Comparison of ENCODE assay signal across 16 mouse cellular contexts in the genomic region with DNA sequence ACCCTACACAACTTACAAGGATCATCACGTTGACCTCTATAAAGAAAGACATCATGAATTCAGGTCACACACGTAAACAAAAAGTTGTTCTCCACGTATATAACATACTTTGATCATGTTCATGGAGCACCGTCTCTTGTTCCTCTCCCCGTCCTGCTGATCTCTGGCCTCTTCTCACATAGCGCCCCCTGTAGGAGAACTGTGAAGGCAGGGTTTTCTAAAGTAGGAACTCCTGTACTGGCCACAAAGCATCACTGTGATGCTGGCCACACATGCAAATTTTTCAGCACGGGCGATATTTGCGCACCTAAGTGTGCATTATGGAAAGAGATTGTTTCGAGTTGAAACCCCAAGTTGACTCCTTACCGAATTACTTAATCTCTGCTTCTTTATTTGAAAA. TPM values are rescaled to one million over a fixed set of nuclear protein-coding genes. Genes with fewer than 3 reads are reported as not detected.
DNase-seq lines count a peak whose midpoint lies in the region; ATAC-seq and TF ChIP-seq lines count a peak whose summit lies in the region.
"Had no signal": no experiment of that assay in that cellular context is flagged by ENCODE, and none has a peak within 500 bp of the region (broad histone marks: within the 10 kb centered on the region; RNA-seq: fewer than 3 reads in every experiment).

No protein-coding gene starts in this region.

- no peaks in the 10 kb centered on the region for H3K36me3 ChIP-seq in intestine, postnatal 0 days (ENCODE audit: control insufficient read depth, insufficient read depth)
- no peaks in the 10 kb centered on the region for H3K36me3 ChIP-seq in intestine, embryonic 16.5 days (ENCODE audit: control insufficient read depth, insufficient read depth, low read length)
- H3K36me3 ChIP-seq: embryonic facial prominence, embryonic 15.5 days; heart, embryonic 13.5 days; midbrain, embryonic 15.5 days; stomach, embryonic 15.5 days had no signal

- H3K27me3 ChIP-seq in intestine, postnatal 0 days (replicated peaks; ENCODE audit: control insufficient read depth, insufficient read depth, low read length) = no peaks in the 10 kb centered on the region
- no peaks in the 10 kb centered on the region for H3K27me3 ChIP-seq in intestine, embryonic 16.5 days (replicated peaks; ENCODE audit: control insufficient read depth, insufficient read depth, low read length)
- H3K27me3 ChIP-seq: embryonic facial prominence, embryonic 15.5 days; heart, embryonic 13.5 days; midbrain, embryonic 15.5 days; stomach, embryonic 15.5 days had no signal

- peak; percentile 5 for DNase-seq in thymus, postnatal 14 days
- no peak for DNase-seq in thymus, postnatal 36 days
- DNase-seq in ZHBTc4 (ENCODE audit: low read depth, low spot score) = peak; percentile 23
- DNase-seq in left cerebral cortex, adult 11 months (ENCODE audit: low spot score) = no peak
- no peak for DNase-seq in neural tube, embryonic 10.5 days (ENCODE audit: extremely low spot score, low spot score)
- DNase-seq: heart, postnatal 4 days; kidney, adult 9 months; kidney, postnatal 4 days; spleen, adult 18-20 months had no signal

- H3K9me3 ChIP-seq in intestine, postnatal 0 days (ENCODE audit: control insufficient read depth) = no peaks in the 10 kb centered on the region
- no peaks in the 10 kb centered on the region for H3K9me3 ChIP-seq in intestine, embryonic 16.5 days (ENCODE audit: control insufficient read depth, low read length)
- H3K9me3 ChIP-seq: embryonic facial prominence, embryonic 15.5 days; heart, embryonic 13.5 days; midbrain, embryonic 15.5 days; stomach, embryonic 15.5 days had no signal

- no peak for ATAC-seq in intestine, postnatal 0 days
- ATAC-seq in intestine, embryonic 16.5 days = no peak
- ATAC-seq: hindbrain, embryonic 16.5 days; midbrain, embryonic 15.5 days had no signal

- no peak overlapping the region for H3K27ac ChIP-seq in intestine, postnatal 0 days (ENCODE audit: low read depth, low read length)
- H3K27ac ChIP-seq in intestine, embryonic 16.5 days (ENCODE audit: low read length) = no peak overlapping the region
- H3K27ac ChIP-seq: embryonic facial prominence, embryonic 15.5 days; heart, embryonic 13.5 days; midbrain, embryonic 15.5 days; stomach, embryonic 15.5 days had no signal

- TF ChIP-seq CTCF in intestine, postnatal 0 days (IDR thresholded peaks at IDR 0.05; ENCODE audit: low read depth) = peak; percentile 19; the same call in 1 of the 2 replicates

- no peak overlapping the region for H3K4me2 ChIP-seq in intestine, postnatal 0 days (replicated peaks; ENCODE audit: low read depth)
- no peak overlapping the region for H3K4me2 ChIP-seq in intestine, embryonic 16.5 days (ENCODE audit: low read depth, low read length)
- H3K4me2 ChIP-seq: embryonic facial prominence, embryonic 15.5 days; heart, embryonic 13.5 days; midbrain, embryonic 15.5 days; stomach, embryonic 15.5 days had no signal

- no peak overlapping the region for H3K4me3 ChIP-seq in intestine, postnatal 0 days (ENCODE audit: low read depth, low read length)
- no peak overlapping the region for H3K4me3 ChIP-seq in intestine, embryonic 16.5 days (ENCODE audit: low read length)
- H3K4me3 ChIP-seq: embryonic facial prominence, embryonic 15.5 days; heart, embryonic 13.5 days; midbrain, embryonic 15.5 days; stomach, embryonic 15.5 days had no signal

- 93% methylated on average over 11 of the region's 11 CpGs for WGBS in intestine, postnatal 0 days
- 89% methylated on average over 11 of the region's 11 CpGs for WGBS in intestine, embryonic 16.5 days

- H3K4me1 ChIP-seq in intestine, postnatal 0 days (replicated peaks; ENCODE audit: control insufficient read depth, insufficient read depth, low read length) = no peaks in the 10 kb centered on the region
- H3K4me1 ChIP-seq in intestine, embryonic 16.5 days (ENCODE audit: control insufficient read depth, insufficient read depth, low read length) = no peaks in the 10 kb centered on the region; the same call in 1 of the 2 replicates
- H3K4me1 ChIP-seq: embryonic facial prominence, embryonic 15.5 days; heart, embryonic 13.5 days; midbrain, embryonic 15.5 days; stomach, embryonic 15.5 days had no signal

- H3K9ac ChIP-seq in intestine, postnatal 0 days (ENCODE audit: low read depth, low read length) = no peak overlapping the region
- no peak overlapping the region for H3K9ac ChIP-seq in intestine, embryonic 16.5 days (ENCODE audit: low read depth, low read length)
- H3K9ac ChIP-seq: embryonic facial prominence, embryonic 15.5 days; heart, embryonic 13.5 days; midbrain, embryonic 15.5 days; stomach, embryonic 15.5 days had no signal

RNA-seq across cellular contexts. Expression of a gene that starts 51.9 kb away (rescaled TPM):
- polyA plus RNA-seq in intestine, postnatal 0 days (2015; fragmentation: Nextera tagmentation; extraction: Ambion mirVana) = 36.0 and 39.3 TPM in 2 replicates
- polyA plus RNA-seq in intestine, embryonic 16.5 days (2015; fragmentation: Nextera tagmentation; extraction: Ambion mirVana) = 49.6 and 50.9 TPM in 2 replicates

Comparison
In these comparisons a context has a peak if more than half of its experiments do, and no peak if none do; other contexts are left out.
1. DNase-seq: peak in thymus, postnatal 14 days (single experiment) and ZHBTc4 (single experiment); none in thymus, postnatal 36 days (0 of 2), left cerebral cortex, adult 11 months (single experiment) and neural tube, embryonic 10.5 days (single experiment).